Mouse (Mus musculus): ENCODE measurements around the gene Gtpbp1. TPM values are rescaled to one million over a fixed set of nuclear protein-coding genes. Genes with fewer than 3 reads are reported as not detected.
A peak's percentile ranks its signal among the peaks of the same experiment; 100 is the strongest.
"Not testable (repeated sequence)": the region's sequence is repeated elsewhere in the genome, so short reads cannot be mapped to it uniquely, and the experiment has no call there.

Gtpbp1 gene
- total RNA-seq (2021) (10 to 100 TPM; 29.2 to 32.5 TPM), polyA plus RNA-seq (2012; rRNA removed) (26.4 and 29.8 TPM in 2 replicates)
- long read RNA-seq, partial matches to known transcripts, result 3 of 7 reads
- long read RNA-seq, other reads (novel, unspliced or antisense), result 3 of 7 reads

DNA sequence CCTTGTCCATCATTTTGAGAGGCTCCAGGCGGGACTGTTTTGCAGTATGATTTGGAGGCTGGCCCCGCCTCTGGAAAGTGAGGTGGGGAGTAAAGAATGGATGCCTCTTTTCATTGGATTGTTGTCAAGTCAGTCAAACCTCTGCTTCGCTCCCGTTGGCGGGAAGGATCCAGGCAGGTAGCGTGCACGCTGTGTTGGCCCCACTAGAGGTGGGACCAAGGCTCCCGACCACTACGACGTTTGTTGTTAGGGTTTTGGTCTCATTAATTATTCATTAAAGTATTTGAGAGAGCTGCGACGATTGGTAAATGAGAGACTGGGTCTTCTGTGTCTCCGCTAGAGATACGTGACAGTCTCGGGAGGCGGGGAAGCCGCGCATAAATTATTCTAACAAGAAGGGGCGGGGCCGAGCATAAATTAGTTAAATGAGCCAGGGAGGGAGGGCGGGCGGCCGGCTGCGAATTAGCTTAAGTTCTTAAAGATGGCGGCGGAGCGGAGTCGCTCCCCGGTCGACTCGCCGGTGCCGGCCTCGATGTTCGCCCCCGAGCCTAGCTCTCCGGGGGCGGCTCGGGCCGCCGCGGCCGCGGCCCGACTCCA is at the start of gene Gtpbp1:
TSS of gene Gtpbp1 (plus strand) at position 420 of the 597 bp plus-strand sequence.
- DNase-seq, result peak; percentile 99

DNA sequence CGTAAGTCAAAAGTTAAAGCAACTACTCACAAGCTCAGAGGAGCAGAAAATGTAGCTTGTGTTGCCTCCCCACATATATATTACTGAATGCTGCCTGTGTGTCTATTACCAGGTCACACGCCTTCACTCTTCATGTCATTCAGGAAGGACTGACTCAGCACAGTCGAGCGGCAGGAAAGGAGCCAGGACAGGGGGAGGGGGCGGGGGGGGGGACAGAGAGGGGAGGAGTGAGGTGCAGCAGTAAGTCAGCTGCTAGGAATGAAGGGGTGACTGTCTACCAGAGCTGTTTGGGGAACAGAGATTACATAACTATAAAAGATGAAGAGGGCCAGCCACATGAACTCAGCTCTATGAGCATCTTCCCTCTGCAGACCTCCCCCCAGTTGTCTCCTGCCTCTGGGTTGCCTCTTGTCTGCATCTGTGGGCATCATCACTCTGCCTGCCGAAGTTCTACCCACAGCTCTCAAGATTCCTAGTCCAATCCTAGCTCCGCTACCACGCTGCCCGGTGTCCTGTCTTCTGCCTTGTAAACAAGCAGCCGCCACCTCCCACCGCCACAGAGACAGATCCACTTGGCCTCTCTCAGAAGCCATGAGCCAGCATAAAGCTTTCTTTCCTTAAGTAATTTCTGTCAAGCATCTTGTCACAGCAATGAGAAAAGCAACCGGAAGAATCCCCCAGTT is 49.4 kb upstream of the Gtpbp1 start:
- no peak for DNase-seq

DNA sequence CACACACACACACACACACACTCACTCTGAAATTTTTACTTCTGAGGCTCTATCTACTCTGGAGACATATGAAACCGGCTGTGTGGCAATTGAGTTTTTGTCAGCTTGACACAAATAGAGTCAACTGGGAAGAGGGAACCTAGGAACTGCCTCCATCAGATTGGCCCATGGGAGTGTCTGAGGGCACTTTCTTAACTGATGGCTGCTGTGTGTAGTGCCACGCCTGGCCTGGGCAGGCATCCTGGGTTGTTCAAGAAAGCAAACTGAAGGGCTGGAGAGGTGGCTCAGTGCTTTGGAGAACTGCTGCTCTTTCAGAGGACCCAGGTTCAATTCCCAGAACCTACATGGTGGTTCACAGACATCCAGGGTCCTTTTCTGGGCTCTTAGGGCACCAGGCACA is 45.2 kb upstream of the Gtpbp1 start:
- no peak for DNase-seq

DNA sequence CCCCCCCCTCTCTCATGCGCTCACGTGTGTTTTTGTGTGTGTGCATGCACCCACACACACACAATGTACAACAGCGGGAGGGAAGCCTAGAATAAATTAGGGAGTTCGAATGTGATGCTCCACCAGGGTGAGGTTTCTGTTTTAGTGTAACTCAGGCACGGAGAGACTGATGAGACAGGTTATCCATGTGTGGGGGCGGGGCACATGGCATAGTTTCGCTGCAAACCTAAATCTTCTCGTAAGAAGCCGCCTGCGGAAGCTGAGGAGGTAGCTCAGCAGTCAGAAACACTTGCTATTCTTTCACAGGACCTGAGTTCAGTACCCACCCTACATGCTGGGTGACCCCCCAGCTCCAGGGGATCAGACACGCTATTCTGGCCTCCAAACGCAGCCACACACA is 42.5 kb upstream of the Gtpbp1 start:
- no peak for DNase-seq

DNA sequence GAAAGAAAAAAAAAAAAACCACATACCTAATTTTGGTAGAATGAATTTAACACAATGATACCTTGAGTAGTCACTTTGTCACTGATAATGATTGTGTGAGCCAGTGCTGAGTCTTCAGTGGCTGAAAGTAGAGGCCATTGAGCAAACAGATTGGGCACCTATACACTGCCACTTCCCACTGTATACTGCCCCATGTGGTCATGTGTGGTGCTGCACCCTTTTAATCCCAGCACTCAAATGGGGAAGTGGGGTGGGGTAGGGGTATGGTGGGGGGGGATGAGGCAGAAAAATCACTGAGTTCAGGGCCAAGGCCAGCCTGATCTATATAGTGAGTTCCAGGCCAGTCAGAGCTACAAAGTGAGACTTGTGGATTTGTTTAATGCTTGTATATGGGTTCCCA is 40.1 kb upstream of the Gtpbp1 start:
- peak; percentile 38 for DNase-seq

DNA sequence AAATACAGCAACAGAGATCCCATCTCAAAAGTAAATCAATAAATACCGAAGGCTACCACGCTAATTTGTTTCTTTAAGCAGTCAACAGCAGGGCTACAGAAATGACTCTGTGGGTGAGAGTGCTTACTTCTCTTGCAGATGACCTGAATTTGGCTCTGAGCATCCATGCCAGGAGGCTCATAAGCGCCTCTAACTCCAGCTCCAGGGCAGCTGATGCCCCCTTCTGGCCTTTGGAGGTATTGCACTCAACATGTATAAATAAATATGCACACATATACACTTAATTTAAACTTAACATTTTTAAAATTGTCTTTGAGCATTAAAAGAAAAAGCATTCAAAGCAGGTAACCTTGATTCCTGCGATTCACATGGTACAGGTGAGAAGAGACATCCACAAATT is 39.2 kb upstream of the Gtpbp1 start:
- no peak for DNase-seq

DNA sequence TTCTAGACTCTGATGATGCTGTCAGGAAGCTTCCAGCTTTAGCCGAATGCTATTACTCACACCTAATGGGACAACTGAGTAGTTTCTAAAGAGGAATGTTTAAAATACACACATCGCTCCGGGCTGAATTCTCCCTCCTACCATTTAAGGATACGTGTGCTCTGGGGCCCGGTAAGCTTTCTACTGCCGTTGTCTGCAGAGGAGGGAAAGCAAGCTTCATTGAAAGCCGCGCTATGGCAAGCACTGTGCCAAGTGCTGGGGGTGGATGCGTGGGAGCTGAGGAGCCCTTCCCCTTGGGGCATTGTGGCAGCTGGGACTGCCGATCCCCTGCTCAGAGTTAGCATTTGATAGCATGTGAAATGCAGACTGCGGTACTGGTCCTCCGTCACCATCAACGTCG is 34.2 kb upstream of the Gtpbp1 start:
- DNase-seq, result no peak

DNA sequence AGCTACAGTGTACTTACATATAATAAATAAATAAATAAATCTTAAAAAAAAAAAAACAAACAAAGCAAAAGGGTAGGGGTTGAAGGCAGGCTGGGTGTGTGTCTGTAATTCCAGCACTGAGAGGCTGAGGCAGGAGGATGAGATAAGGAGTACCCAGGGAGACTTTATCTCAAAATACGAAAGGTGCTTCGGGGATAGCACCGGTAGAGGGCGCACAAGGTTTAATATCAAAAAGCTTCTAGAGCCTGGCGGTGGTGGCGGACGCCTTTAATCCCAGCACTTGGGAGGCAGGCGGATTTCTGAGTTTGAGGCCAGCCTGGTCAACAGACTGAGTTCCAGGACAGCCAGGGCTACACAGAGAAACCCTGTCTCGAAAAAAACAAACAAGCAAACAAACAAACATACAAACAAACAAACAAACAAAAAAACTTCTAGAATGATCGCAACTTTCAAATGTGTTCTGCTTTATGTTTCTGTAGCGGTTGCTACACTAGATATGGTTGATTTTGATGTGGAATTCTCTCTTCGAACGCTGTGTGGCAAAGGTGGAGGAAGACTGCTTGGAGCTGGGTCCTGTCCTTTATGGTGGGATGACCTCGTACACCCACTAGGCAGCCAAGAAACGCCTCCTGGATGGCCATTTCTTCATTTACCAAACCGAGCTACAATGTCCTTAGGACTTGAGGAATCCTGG is 32.7 kb upstream of the Gtpbp1 start:
- peak; percentile 82 for DNase-seq

DNA sequence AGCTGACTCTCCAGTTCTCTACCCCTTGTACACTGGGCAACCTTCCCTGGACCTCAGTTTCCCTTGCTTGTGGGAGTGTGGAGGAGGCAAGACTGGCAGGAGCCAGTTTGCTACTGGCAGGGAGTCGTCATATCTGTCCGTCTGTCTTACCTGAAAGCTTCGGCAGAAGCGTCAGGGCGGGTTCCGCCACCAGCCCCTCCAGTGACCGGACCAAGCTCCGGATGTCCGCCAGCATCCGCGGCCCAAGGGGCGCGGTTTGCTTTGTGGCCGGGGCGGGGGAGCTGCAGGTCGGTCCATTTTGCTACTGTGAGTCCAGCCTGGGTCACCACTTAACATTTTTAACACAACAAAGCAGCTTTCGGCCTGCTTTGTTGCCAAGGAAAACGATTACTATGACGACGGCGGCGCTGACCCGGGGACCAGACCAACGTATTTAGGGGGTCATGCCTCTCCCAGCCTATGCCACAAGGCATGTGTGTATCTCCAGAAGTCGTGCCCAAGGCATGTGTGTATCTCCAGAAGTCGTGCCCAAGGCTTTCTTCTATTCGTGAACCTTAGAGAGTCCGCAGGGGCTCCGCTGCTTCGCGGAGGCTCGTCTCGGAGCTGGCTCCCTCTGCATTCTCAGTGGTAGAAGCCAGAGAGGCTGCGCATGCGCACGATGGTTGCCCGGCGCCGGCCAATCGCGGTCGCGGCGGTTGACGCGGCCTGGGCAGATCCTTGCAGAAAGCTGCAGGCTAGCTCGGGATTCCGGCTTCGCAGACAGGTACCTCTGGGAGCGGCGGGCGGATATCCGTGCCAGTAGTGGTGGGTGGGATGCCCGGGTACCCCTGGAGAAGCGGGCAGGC is 31.9 kb upstream of the Gtpbp1 start, which contains the start of the genes Fam227a and Cby1:
TSS of gene Fam227a (minus strand) at position 426 of the 845 bp plus-strand sequence.
TSS of gene Cby1 (plus strand) at position 669 of the 845 bp plus-strand sequence.
- DNase-seq, result peak; percentile 97

DNA sequence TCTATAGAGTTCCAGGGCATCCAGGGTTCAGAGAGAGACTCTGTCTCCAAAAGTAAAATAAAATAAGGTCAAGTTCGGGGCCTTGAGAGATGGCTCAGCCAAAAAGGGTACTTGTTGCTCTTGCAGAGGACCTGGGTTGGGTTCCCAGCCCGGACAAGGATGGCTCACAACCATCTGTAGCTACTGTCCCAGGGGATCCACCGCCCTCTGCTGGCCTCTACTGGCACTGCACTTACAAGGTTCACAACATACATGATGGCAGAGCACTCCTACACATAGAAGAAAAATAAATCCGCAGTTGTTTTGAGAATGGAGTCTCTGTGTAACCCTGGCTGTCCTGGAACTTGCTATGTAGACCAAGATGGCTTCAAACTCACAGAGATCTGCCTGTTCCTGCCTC is 28.8 kb upstream of the Gtpbp1 start:
- DNase-seq, result no peak

DNA sequence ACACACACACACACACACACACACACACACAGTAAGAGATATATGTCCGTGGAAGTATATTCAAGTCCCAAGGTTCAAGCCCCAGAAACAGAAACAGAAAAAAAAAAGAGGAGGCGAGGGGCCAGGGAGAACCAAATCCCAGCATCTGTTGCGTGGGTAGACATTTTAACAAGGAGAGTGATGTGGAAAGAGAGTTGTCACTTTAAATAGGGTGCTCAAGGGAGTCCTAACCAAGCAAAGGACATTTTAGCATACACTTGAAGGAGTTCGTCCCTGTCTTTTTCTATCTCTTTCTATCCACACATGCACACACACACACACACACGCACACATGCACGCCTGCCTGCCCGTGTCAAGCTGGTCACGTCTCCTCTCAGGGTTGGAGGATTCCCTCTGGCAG is 26.0 kb upstream of the Gtpbp1 start:
- no peak for DNase-seq

DNA sequence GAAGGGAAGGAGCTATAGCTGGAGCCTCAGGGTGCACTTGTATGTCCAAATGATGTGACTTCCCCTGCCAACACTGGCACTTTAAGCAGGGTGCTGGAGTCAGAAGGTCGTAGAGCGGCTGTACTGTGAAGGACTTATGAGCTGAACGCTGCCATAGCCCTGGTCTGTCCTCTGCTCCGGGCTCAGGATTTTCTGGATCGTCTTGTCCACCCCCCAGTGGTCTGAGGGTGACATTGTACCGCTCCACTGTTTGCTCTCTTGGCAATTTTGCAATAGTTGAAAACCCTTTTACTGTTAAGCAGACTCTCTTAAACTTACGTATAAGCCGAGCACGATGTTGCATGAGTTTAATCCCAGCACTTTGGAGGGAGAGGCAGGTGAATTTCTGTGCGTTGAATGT is 21.4 kb upstream of the Gtpbp1 start:
- no peak for DNase-seq

DNA sequence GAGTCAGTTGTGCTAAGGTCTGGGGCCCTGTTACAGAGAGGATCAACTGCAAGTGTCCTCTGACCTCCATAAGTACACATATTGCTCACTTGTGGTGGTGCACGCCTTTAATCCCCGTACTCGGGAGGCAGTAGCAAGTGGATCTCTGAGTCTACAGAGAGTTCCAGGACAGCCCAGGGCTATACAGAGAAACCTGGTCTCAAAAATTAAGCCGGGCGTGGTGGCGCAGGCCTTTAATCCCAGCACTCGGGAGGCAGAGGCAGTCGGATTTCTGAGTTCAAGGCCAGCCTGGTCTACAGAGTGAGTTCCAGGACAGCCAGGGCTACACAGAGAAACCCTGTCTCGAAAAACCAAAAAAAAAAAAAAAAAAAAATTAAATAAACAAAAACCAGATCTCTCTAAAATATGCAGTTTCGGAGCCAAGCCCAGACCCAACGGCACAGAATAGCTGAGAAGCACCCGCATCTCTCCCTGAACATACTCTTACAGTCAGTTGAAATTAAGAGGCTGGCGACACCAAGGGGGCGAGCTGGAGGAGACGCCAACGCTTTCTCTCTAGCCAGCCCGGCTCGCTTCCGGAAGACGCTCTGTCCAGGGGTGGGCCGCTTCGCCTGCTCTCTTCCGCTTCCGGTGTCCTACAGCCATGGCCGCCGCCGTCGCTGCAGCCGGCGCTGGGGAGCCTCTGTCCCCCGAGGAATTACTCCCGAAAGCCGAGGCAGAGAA is 20.2 kb upstream of the Gtpbp1 start, which contains the start of gene Tomm22:
TSS of gene Tomm22 (plus strand) at position 613 of the 723 bp plus-strand sequence.
- DNase-seq, result peak; percentile 93

DNA sequence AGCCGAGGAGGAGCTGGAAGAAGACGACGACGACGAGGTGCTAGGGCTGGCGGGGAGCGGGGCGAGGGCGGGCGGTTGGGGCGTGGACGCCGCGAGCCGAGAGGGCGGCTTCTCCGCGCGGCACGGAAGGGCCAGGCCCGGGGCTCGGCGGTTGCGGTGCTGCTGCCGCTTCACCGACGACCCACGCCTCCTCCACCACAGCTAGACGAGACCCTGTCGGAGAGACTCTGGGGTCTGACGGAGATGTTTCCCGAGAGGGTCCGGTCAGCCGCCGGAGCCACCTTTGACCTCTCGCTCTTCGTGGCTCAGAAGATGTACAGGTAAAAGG is 19.7 kb upstream of the Gtpbp1 start:
- no peak for DNase-seq

DNA sequence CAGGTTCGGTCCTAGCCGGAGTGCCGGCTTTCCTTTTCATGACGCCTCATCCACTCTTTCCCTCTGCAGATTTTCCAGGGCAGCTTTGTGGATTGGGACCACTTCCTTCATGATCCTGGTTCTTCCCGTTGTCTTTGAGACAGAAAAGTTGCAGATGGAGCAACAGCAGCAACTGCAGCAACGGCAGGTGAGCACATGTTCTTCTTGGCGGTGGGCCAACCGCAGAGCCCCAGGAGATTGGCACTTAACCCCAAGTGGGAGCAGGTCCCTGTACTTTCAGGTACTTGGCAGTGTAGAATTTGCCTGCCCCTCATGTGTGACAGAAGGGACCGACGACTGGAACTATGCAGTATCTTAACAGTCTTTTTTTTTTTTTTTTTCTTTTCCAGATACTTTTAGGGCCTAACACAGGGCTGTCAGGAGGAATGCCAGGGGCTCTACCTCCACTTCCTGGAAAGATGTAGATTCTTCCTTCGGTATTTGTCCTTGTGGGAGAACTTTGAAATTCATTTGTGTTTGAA is 18.8 kb upstream of the Gtpbp1 start:
- not testable (repeated sequence) for DNase-seq

DNA sequence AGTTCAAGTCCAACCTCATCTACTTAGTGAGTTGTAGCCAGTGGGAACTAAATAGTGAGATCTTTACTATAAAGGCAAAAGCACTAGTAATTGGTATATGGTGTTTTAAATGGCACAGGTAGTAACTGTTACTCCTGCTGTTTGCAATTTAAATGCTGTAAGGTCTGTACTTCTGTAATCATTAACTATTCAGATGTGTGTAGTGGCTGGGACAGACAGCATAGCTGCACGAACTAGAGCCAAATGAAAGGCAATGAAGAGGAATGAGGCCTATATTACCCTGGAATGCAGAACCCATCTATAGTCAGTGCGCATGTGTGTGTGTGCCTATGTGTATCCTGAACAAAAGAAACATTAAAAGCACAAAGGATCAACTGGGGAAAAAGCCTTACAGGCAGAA is 12.7 kb upstream of the Gtpbp1 start:
- no peak for DNase-seq

DNA sequence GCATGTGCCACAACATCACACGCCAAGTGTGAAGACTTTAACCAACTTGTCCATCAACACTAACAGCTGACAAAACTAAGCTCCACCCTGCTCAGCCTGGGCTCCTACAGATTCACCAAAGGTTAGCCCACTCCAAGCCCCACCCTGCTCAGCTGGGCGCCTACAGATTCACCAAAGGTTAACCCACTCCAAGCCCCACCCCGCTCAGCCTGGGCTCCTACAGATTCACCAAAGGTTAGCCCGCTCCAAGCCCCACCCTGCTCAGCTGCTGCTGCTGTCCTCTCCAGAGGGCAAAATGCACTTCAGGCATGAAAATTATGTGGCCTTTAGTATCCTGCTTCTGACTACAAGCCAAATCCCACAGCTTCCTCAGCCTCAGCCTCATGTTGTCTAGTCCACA is 8.7 kb upstream of the Gtpbp1 start:
- DNase-seq, result no peak

DNA sequence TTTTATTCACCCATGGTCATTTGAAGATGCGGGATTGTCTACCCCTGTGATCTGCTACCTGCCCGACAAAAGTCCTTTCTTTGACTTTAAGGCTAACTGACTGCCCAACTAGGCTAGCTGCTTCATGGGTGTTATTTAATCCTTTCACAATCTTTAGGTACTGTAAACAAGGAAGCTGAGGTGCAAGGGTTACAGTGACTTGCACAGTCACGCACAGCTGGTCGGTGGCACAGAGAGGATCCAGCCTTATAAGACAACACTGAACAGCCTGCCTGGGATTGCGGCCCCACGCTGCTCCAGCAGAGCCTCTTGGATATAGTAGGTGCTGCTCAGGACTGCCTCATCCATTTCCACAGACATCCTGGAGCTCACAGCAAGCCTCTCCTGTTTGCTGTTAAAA is 7.5 kb upstream of the Gtpbp1 start:
- DNase-seq, result no peak

DNA sequence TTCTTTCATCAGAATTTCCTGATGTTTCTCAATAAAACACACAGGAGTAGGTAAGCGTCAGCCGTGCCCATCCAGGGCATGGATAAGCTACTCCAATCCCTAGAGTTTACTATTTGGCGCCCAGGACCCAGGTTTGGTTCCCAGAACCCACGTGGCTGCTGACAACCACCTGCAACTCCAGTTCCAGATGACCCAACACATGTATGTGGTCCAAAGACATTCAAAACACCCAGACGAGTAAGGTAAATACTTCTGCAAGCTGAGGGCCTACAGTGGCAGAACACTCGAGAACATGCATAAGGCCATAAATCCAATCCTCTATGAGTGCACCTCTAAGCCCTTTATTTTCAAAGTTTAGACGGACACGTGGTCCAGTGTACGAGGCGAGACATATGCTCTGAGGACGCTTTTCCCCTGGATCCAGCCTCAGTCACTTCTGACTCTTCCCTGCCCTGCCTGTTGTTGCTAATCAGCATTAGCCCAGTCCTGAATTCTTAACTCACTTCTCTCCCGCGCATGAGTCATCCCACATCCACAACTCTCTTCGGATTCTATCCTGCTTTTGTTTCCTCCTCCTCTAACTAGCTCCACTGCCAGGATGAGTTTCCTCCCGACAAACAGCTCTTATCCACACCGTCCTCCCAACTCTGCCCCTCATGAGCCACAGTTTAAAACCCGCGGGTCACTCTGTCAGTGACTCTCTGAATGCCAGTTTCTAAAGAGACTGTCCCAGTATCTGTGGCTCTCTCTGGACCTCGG is 6.8 kb upstream of the Gtpbp1 start:
- DNase-seq, result peak; percentile 66

DNA sequence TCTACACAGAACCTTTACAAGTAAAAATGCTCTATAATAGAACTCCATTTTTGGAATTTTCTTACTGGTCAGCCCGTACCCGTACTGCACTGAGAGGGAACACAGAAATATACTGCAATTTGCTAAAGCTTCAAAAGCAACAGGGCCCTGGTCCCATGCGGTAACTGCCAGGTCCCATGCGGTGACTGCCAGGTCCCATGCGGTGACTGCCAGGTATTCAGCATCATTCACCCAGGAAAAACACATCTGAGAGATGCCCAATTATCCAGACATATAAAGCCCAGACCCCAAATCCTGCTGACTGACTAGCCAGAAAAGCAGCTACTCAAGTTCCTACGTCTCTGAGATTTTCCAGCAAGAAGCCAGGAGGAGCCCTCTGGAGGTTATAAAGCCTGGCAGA is 6.0 kb upstream of the Gtpbp1 start:
- DNase-seq, result no peak
